8 mouse cellular contexts compared by ENCODE assay signal in genomic region chr6:56808656-56809055, GRCm38 (mm10). TPM values are rescaled to one million over a fixed set of nuclear protein-coding genes. Genes with fewer than 3 reads are reported as not detected.
DNase-seq lines count a peak whose midpoint lies in the region; ATAC-seq and TF ChIP-seq lines count a peak whose summit lies in the region.

No protein-coding gene starts in this region.

- no peaks in the 10 kb centered on the region for H3K9me3 ChIP-seq in MEL (replicated peaks; ENCODE audit: insufficient read depth, low read length)
- H3K9me3 ChIP-seq in heart, embryonic 12.5 days (replicated peaks): no peaks in the 10 kb centered on the region
- no peaks in the 10 kb centered on the region for H3K9me3 ChIP-seq in kidney, postnatal 0 days (replicated peaks; ENCODE audit: low read length)

- H3K27ac ChIP-seq in gastrocnemius, adult 2 months: no peak overlapping the region
- no peak overlapping the region for H3K27ac ChIP-seq in MEL (ENCODE audit: control insufficient read depth, low read depth, low read length)
- H3K27ac ChIP-seq in heart, embryonic 12.5 days (ENCODE audit: poor library complexity, severe bottlenecking): no peak overlapping the region
- H3K27ac ChIP-seq in kidney, postnatal 0 days: no peak overlapping the region

- peak; percentile 97 for ATAC-seq in common myeloid progenitor, adult 5-6 weeks (replicated peaks; ENCODE audit: low read depth, poor library complexity, severe bottlenecking)
- peak; percentile 64; the same call in 1 of the 2 replicates for ATAC-seq in heart, embryonic 12.5 days (ENCODE audit: insufficient number of reproducible peaks, low FRiP score)
- peak; percentile 84 for ATAC-seq in kidney, postnatal 0 days (replicated peaks; ENCODE audit: low FRiP score, low read depth)

- H3K4me3 ChIP-seq in gastrocnemius, adult 2 months: no peak overlapping the region
- H3K4me3 ChIP-seq in MEL (ENCODE audit: control insufficient read depth in 1 of 2, insufficient read depth in 1 of 2, low read depth in 2 of 2, low read length in 2 of 2): no peak overlapping the region
- H3K4me3 ChIP-seq in heart, embryonic 12.5 days: no peak overlapping the region
- no peak overlapping the region for H3K4me3 ChIP-seq in kidney, postnatal 0 days (replicated peaks; ENCODE audit: low read depth, low read length)
- H3K4me3 ChIP-seq in lung, adult 2 months (replicated peaks; ENCODE audit: extremely low read depth, low read depth, low read length): no peak overlapping the region

- TF ChIP-seq CTCF in gastrocnemius, adult 2 months (IDR thresholded peaks at IDR 0.05): peak; percentile 85
- TF ChIP-seq CTCF in MEL (IDR thresholded peaks at IDR 0.05 in 2 of 3, conservative IDR thresholded peaks at IDR 0.05 in 1 of 3; ENCODE audit: control insufficient read depth in 1 of 3, insufficient read depth in 1 of 3, low read depth in 2 of 3, low read length in 3 of 3, poor library complexity in 1 of 3, severe bottlenecking in 1 of 3): peak; percentile 42 to 96 (median 85); a peak in 5 of 6 replicates
- peak; percentile 94 for TF ChIP-seq CTCF in kidney, postnatal 0 days (IDR thresholded peaks at IDR 0.05; ENCODE audit: low read depth)
- peak; percentile 34; the same call in 1 of the 2 replicates for TF ChIP-seq CTCF in lung, adult 2 months (IDR thresholded peaks at IDR 0.05; ENCODE audit: insufficient read depth, low read length)

- intact Hi-C loops in gastrocnemius, adult 2 months (cut with DNase I): loop anchor here (2.0 kb wide), 1 partner anchor 100 kb away; no protein-coding TSS in a partner anchor

- DNase-seq in gastrocnemius, adult 2 months: no peak
- no peak for DNase-seq in gastrocnemius, postnatal 10 days
- DNase-seq in MEL (ENCODE audit: low read depth, low spot score): peak; percentile 75
- DNase-seq in kidney, postnatal 0 days (ENCODE audit: low spot score): peak; percentile 89
- DNase-seq in lung, adult 2 months: no peak
- peak; percentile 45 for DNase-seq in retina, adult 2 months (ENCODE audit: low read depth, low spot score)

- H3K4me1 ChIP-seq in MEL (ENCODE audit: control insufficient read depth in 1 of 2, insufficient read depth in 2 of 2, low read length in 2 of 2): no peaks in the 10 kb centered on the region
- H3K4me1 ChIP-seq in heart, embryonic 12.5 days (replicated peaks): no peaks in the 10 kb centered on the region
- H3K4me1 ChIP-seq in kidney, postnatal 0 days (replicated peaks; ENCODE audit: insufficient read depth, low read length): no peaks in the 10 kb centered on the region
- H3K4me1 ChIP-seq in lung, adult 2 months (ENCODE audit: control insufficient read depth, insufficient read depth, low read length): no peaks in the 10 kb centered on the region

- H3K27me3 ChIP-seq in MEL (ENCODE audit: control insufficient read depth in 1 of 2, insufficient read depth in 2 of 2, low read length in 2 of 2): peaks cover 2 to 4% of the 10 kb centered on the region in 2 experiments
- H3K27me3 ChIP-seq in heart, embryonic 12.5 days (replicated peaks): no peaks in the 10 kb centered on the region
- no peaks in the 10 kb centered on the region for H3K27me3 ChIP-seq in kidney, postnatal 0 days (ENCODE audit: insufficient read depth, low read length)

- peak; percentile 99 for TF ChIP-seq RAD21 in MEL (IDR thresholded peaks at IDR 0.05; ENCODE audit: low read depth, low read length)

- no peaks in the 10 kb centered on the region for H3K79me2 ChIP-seq in MEL (ENCODE audit: control insufficient read depth, insufficient read depth, low read length, poor library complexity)

- no peak overlapping the region for H3K9ac ChIP-seq in MEL (ENCODE audit: control insufficient read depth, low read depth, low read length, poor library complexity, severe bottlenecking)
- H3K9ac ChIP-seq in heart, embryonic 12.5 days: no peak overlapping the region
- no peak overlapping the region for H3K9ac ChIP-seq in kidney, postnatal 0 days (ENCODE audit: low read depth, low read length)

- no peak for TF ChIP-seq POLR2A in MEL (IDR thresholded peaks at IDR 0.05; ENCODE audit: control insufficient read depth in 1 of 2, insufficient read depth in 1 of 2, low read depth in 1 of 2, low read length in 2 of 2, poor library complexity in 1 of 2)
- TF ChIP-seq POLR2A in lung, adult 2 months (IDR thresholded peaks at IDR 0.05; ENCODE audit: borderline replicate concordance, extremely low read depth, low read depth, low read length): no peak

- H3K4me2 ChIP-seq in heart, embryonic 12.5 days: no peak overlapping the region
- no peak overlapping the region for H3K4me2 ChIP-seq in kidney, postnatal 0 days (ENCODE audit: low read length)

- TF ChIP-seq EP300 in MEL (IDR thresholded peaks at IDR 0.05; ENCODE audit: low read depth in 1 of 2, low read length in 2 of 2): no peak

- no peaks in the 10 kb centered on the region for H3K36me3 ChIP-seq in MEL (ENCODE audit: control insufficient read depth in 1 of 2, insufficient read depth in 2 of 2, low read length in 2 of 2)
- H3K36me3 ChIP-seq in heart, embryonic 12.5 days: no peaks in the 10 kb centered on the region
- H3K36me3 ChIP-seq in kidney, postnatal 0 days (ENCODE audit: insufficient read depth, low read length): no peaks in the 10 kb centered on the region

- 16% methylated on average over 3 of the region's 3 CpGs for WGBS in heart, embryonic 12.5 days
- 12% methylated on average over 3 of the region's 3 CpGs for WGBS in kidney, postnatal 0 days
- 7% methylated on average over 3 of the region's 3 CpGs for WGBS in lung, adult 2 months

TF ChIP-seq in MEL, 35 proteins besides CTCF, POLR2A, EP300 and RAD21:
- TF ChIP-seq GATA1 (IDR thresholded peaks at IDR 0.05; ENCODE audit: low read depth, low read length) (0 out of 2 replicates have a peak, but pooled peaks have one; percentile 38), SMC3 (IDR thresholded peaks at IDR 0.05; ENCODE audit: low read depth, low read length) (peak; percentile 97), ZC3H11A (IDR thresholded peaks at IDR 0.05; ENCODE audit: low read depth, low read length) (peak; percentile 99), CHD1 (IDR thresholded peaks at IDR 0.05; ENCODE audit: low read depth, low read length) (no peak), SIN3A (IDR thresholded peaks at IDR 0.05; ENCODE audit: low read length) (peak; percentile 42; the same call in 1 of the 2 replicates), RCOR1 (IDR thresholded peaks at IDR 0.05; ENCODE audit: low read depth, low read length) (0 out of 2 replicates have a peak, but pooled peaks have one; percentile 12), UBTF (IDR thresholded peaks at IDR 0.05; ENCODE audit: borderline replicate concordance, insufficient read depth, low read depth, low read length) (no peak), BHLHE40 (IDR thresholded peaks at IDR 0.05; ENCODE audit: borderline replicate concordance, low read depth, low read length) (no peak)

RNA-seq across cellular contexts. Expression of gene Kbtbd2, which starts 11.0 kb away (rescaled TPM):
- total RNA-seq in gastrocnemius, adult 2 months (2021): 10 to 100 TPM; 20.7 to 26.0 TPM
- 10 to 100 TPM; 21.9 to 25.8 TPM for total RNA-seq in gastrocnemius, postnatal 10 days (2021)
- total RNA-seq in MEL (2012; rRNA removed): 26.0 and 28.2 TPM in 2 replicates
- polyA plus RNA-seq in MEL (2012; ENCODE audit: insufficient read depth in 1 of 2, insufficient read length in 2 of 2, low read depth in 1 of 2, low replicate concordance in 2 of 2, missing spikeins in 1 of 2): 10 to 100 TPM; 13.2 to 50.7 TPM
- 46.2 and 48.8 TPM in 2 replicates for total RNA-seq in common myeloid progenitor, adult 5-6 weeks (2017)
- polyA plus RNA-seq in heart, embryonic 12.5 days (2016; fragmentation: Nextera tagmentation; extraction: Ambion mirVana): 37.0 and 40.2 TPM in 2 replicates
- 16.0 TPM in 2 replicates for polyA plus RNA-seq in kidney, postnatal 0 days (2015; fragmentation: Nextera tagmentation; extraction: Ambion mirVana)
- polyA plus RNA-seq in lung, adult 2 months (2012; rRNA removed): 10.0 and 14.0 TPM in 2 replicates

RNA-seq across cellular contexts. Expression of gene Fkbp9, which starts 23.2 kb away (rescaled TPM):
- total RNA-seq in gastrocnemius, adult 2 months (2021): 10 to 100 TPM; 48.9 to 60.2 TPM
- total RNA-seq in gastrocnemius, postnatal 10 days (2021): 100 to 1,000 TPM; 120 to 138 TPM
- 2.5 and 3.0 TPM in 2 replicates for total RNA-seq in MEL (2012; rRNA removed)
- polyA plus RNA-seq in MEL (2012; ENCODE audit: insufficient read depth in 1 of 2, insufficient read length in 2 of 2, low read depth in 1 of 2, low replicate concordance in 2 of 2, missing spikeins in 1 of 2): 10 to 100 TPM in 1 of 2 experiments, not detected in 1; 19.5 TPM
- 16.6 and 16.9 TPM in 2 replicates for total RNA-seq in common myeloid progenitor, adult 5-6 weeks (2017)
- 151 and 154 TPM in 2 replicates for polyA plus RNA-seq in heart, embryonic 12.5 days (2016; fragmentation: Nextera tagmentation; extraction: Ambion mirVana)
- 104 and 113 TPM in 2 replicates for polyA plus RNA-seq in kidney, postnatal 0 days (2015; fragmentation: Nextera tagmentation; extraction: Ambion mirVana)
- 71.5 and 91.9 TPM in 2 replicates for polyA plus RNA-seq in lung, adult 2 months (2012; rRNA removed)

Comparison
In these comparisons a context has a peak if more than half of its experiments do, and no peak if none do; other contexts are left out.
1. DNase-seq: peak in MEL (single experiment), kidney, postnatal 0 days (single experiment) and retina, adult 2 months (single experiment); none in gastrocnemius, adult 2 months (single experiment), gastrocnemius, postnatal 10 days (single experiment) and lung, adult 2 months (single experiment).
2. CTCF ChIP-seq: peak in every context shown above with its lines; median percentile 94 in kidney, postnatal 0 days; 85 in gastrocnemius, adult 2 months; 85 in MEL; 34 in lung, adult 2 months.
3. Peak in every context shown above with its lines, with median percentiles within 50 percentile points of each other: ATAC-seq.